Mouse (Mus musculus): ENCODE data around the gene Med24.

Med24 gene

DNA sequence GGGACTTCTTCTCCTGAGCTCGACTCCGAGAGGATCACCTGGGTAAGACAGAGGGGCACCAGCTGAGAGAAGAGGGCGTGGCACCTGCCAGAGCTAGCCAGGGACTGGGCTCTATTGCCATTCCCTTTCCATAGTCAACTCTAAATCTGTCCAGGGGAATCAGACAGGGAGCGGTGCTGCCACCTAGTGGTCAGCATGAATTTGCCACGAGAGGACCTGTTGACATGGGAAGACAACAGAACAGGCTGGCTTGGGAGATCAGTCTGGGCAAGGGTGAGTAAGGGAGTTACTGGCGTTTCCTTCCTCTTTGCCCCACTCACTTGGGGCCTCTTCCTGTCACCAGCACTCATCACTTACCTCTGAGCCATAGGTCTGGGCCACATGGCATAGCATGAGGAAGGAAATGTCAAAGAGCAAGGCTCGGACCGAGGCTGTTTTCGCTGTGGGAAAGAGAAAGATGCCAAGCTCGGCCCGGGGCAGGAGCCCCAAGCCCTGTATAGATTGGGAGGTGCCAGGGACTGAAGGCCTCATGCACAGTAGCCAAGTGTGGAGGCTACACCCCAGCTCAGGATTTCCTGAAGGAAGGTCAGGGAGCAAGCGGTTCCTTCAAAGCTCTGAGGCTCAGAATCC is 18.7 kb downstream of the Med24 start:
- no peaks in the 10 kb centered on the region for H3K9me3 ChIP-seq (ENCODE audit: low read length)
- peaks cover 96% of the 10 kb centered on the region for H3K36me3 ChIP-seq (ENCODE audit: insufficient read depth, low read length)
- no peak overlapping the region for H3K4me3 ChIP-seq (replicated peaks; ENCODE audit: low read length)
- H3K4me1 ChIP-seq (replicated peaks; ENCODE audit: low read depth, low read length) = peaks cover 75% of the 10 kb centered on the region
- no peaks in the 10 kb centered on the region for H3K27me3 ChIP-seq (ENCODE audit: insufficient read depth, low read length)
- TF ChIP-seq CTCF (conservative IDR thresholded peaks at IDR 0.05; ENCODE audit: low read length) = peak; percentile 97
- no peak for TF ChIP-seq POU5F1 (IDR thresholded peaks at IDR 0.05; ENCODE audit: borderline replicate concordance, low read length)

DNA sequence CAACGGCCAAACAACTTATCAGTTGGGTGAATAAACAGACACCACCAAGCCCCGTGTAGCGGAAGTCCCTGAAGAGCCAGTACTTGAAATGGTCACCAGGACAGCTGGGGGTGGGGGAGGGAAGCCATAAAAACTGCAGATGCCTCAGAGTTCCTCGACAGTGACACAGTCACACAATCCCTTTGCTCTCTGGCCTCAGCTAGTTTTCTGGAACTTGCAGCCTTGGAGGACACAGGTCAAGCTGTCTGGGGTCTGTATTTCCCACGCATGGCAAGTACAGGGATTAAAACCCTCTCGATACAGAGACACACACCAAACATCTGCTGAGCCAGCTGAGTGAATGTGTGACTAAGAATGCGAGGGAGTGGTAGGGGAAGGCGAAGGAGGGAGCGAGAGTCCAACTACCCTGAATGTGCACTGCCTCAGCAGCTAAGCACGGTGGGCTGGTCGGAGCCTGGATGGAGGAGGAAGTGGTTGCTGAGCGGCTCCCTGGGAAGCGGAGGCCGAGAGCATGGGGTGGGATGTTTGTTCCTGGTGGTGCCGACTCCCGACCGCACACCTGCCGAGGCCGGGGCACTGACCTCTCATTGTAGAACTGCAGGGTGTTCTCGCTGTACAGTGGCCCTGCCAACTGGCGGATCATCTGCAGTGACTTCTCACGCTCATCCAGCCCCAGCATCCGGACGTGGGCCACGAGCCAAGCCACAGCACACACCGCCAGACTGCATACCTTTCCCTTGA is 20.1 kb downstream of the Med24 start:
- Histone ChIP-seq H3K27me3 (ENCODE audit: insufficient read depth, low read length) (no peaks in the 10 kb centered on the region), H3K36me3 (ENCODE audit: insufficient read depth, low read length) (peaks cover 96% of the 10 kb centered on the region), H3K9me3 (ENCODE audit: low read length) (no peaks in the 10 kb centered on the region), H3K4me1 (replicated peaks; ENCODE audit: low read depth, low read length) (peaks cover 77% of the 10 kb centered on the region), H3K4me3 (replicated peaks; ENCODE audit: low read length) (peak overlapping the region; percentile 26; the same call in 1 of the 2 replicates)
- TF ChIP-seq POU5F1 (IDR thresholded peaks at IDR 0.05; ENCODE audit: borderline replicate concordance, low read length) = no peak
- TF ChIP-seq CTCF (conservative IDR thresholded peaks at IDR 0.05; ENCODE audit: low read length) = no peak
- TF ChIP-seq NANOG (IDR thresholded peaks at IDR 0.05; ENCODE audit: borderline replicate concordance, low read length) = no peak

- H3K9me3 ChIP-seq (ENCODE audit: low read length) = no peaks in the 10 kb centered on the region
- 0 out of 2 replicates have a peak overlapping the region, but pooled peaks have one; percentile 20 for H3K4me3 ChIP-seq (replicated peaks; ENCODE audit: low read length)
- TF ChIP-seq NANOG (IDR thresholded peaks at IDR 0.05; ENCODE audit: borderline replicate concordance, low read length) (no peak), POU5F1 (IDR thresholded peaks at IDR 0.05; ENCODE audit: borderline replicate concordance, low read length) (no peak), CTCF (conservative IDR thresholded peaks at IDR 0.05; ENCODE audit: low read length) (no peak)
These were observed 20.8 kb downstream of the Med24 start for GRCm38 (mm10) chr11:98708282-98708956.

DNA sequence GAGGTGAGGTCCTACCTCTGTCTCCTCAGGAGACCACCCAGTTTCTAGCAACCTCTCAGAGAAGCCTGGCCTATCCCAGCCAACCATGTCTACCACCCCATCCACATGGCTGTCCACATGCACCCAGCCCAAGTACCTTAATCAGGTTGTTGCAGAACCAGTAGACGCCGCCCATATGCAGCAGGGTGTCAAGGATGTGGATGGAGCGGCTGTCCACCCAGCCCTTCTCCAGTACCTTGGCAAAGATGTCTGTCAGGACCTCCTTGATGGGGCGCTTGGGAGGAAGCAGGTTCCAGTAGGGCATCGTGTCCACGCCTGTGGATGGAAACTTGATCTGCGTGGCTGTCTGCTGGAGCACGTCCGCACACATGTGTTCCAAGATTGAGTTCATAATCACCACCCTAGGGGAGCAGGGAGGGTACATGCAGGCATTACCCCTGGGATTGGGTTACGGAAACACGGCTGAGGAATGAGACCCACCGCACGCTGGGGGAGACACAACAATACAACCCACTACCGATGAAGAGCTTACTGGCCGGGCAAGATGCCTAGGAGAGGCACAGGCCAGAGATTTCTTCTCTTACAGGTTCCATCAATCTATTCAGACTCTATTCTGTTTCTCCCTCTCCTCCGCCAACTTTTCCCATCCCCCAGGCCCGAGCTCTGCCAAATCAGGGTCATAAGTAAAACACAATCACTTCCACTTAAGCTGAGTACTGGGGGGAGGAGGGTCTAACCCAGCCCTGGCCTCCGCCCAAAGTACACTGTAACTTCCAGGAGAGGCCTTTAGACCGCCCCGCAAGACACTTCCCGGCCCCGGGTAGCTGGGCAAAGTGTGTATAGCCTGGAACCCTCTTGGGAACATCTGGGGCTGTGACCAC is 21.6 kb downstream of the Med24 start:
- Histone ChIP-seq H3K4me1 (replicated peaks; ENCODE audit: low read depth, low read length) (peaks cover 69% of the 10 kb centered on the region), H3K4me3 (replicated peaks; ENCODE audit: low read length) (0 out of 2 replicates have a peak overlapping the region, but pooled peaks have one; percentile 20)
- no peak for TF ChIP-seq POU5F1 (IDR thresholded peaks at IDR 0.05; ENCODE audit: borderline replicate concordance, low read length)
- TF ChIP-seq NANOG (IDR thresholded peaks at IDR 0.05; ENCODE audit: borderline replicate concordance, low read length) = no peak
- TF ChIP-seq CTCF (conservative IDR thresholded peaks at IDR 0.05; ENCODE audit: low read length) = no peak

More at GRCm38 (mm10) chr11:98708282-98708956, 20.8 kb downstream of the Med24 start:
- Histone ChIP-seq H3K36me3 (ENCODE audit: insufficient read depth, low read length) (peaks cover 93% of the 10 kb centered on the region), H3K27me3 (ENCODE audit: insufficient read depth, low read length) (no peaks in the 10 kb centered on the region), H3K4me1 (replicated peaks; ENCODE audit: low read depth, low read length) (peaks cover 76% of the 10 kb centered on the region)

GRCm38 (mm10) chr11:98705021-98705420 is 24.2 kb downstream of the Med24 start:
- Histone ChIP-seq H3K27me3 (ENCODE audit: insufficient read depth, low read length) (peaks cover 18% of the 10 kb centered on the region), H3K9me3 (ENCODE audit: low read length) (no peaks in the 10 kb centered on the region), H3K4me3 (replicated peaks; ENCODE audit: low read length) (no peak overlapping the region), H3K4me1 (replicated peaks; ENCODE audit: low read depth, low read length) (peaks cover 67% of the 10 kb centered on the region), H3K36me3 (ENCODE audit: insufficient read depth, low read length) (peaks cover 63% of the 10 kb centered on the region)
- TF ChIP-seq POU5F1 (IDR thresholded peaks at IDR 0.05; ENCODE audit: borderline replicate concordance, low read length) = no peak
- TF ChIP-seq CTCF (conservative IDR thresholded peaks at IDR 0.05; ENCODE audit: low read length) = no peak
- TF ChIP-seq NANOG (IDR thresholded peaks at IDR 0.05; ENCODE audit: borderline replicate concordance, low read length) = no peak

More for the DNA sequence above, 21.6 kb downstream of the Med24 start:
- Histone ChIP-seq H3K9me3 (ENCODE audit: low read length) (no peaks in the 10 kb centered on the region), H3K27me3 (ENCODE audit: insufficient read depth, low read length) (no peaks in the 10 kb centered on the region), H3K36me3 (ENCODE audit: insufficient read depth, low read length) (peaks cover 86% of the 10 kb centered on the region)

GRCm38 (mm10) chr11:98702323-98702722 is 26.9 kb downstream of the Med24 start:
- Histone ChIP-seq H3K9me3 (ENCODE audit: low read length) (no peaks in the 10 kb centered on the region), H3K4me1 (replicated peaks; ENCODE audit: low read depth, low read length) (peaks cover 41% of the 10 kb centered on the region), H3K27me3 (ENCODE audit: insufficient read depth, low read length) (peaks cover 18% of the 10 kb centered on the region), H3K36me3 (ENCODE audit: insufficient read depth, low read length) (peaks cover 37% of the 10 kb centered on the region), H3K4me3 (replicated peaks; ENCODE audit: low read length) (no peak overlapping the region)
- TF ChIP-seq NANOG (IDR thresholded peaks at IDR 0.05; ENCODE audit: borderline replicate concordance, low read length) (no peak), POU5F1 (IDR thresholded peaks at IDR 0.05; ENCODE audit: borderline replicate concordance, low read length) (no peak), CTCF (conservative IDR thresholded peaks at IDR 0.05; ENCODE audit: low read length) (no peak)

DNA sequence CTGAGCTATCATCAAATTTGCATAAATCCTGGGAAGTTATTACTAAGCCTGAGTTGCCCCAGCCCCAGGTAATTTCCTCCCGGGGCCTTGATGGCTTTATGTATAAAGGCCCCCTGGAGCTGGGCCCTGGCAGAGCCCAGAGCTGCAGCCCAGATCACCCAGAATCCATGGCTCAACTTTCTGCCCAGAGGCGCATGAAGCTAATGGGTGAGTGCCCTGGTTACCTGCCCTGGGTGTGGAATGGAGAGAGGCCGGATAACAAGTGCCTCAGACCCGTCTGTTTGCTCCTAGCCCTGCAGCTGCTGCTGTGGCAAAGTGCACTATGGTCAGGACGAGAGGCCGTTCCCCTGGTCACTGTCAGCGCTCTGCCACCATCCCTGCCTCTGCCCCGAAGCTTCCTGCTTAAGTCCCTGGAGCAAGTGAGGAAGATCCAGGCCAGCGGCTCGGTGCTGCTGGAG is 28.0 kb downstream of the Med24 start, which contains the start of gene Csf3:
Csf3 (plus strand) TSS at position 51 of the 458 bp plus-strand sequence.
- H3K36me3 ChIP-seq (ENCODE audit: insufficient read depth, low read length) = peaks cover 37% of the 10 kb centered on the region
- TF ChIP-seq NANOG (IDR thresholded peaks at IDR 0.05; ENCODE audit: borderline replicate concordance, low read length) (no peak), CTCF (conservative IDR thresholded peaks at IDR 0.05; ENCODE audit: low read length) (no peak), POU5F1 (IDR thresholded peaks at IDR 0.05; ENCODE audit: borderline replicate concordance, low read length) (no peak)
- H3K27me3 ChIP-seq (ENCODE audit: insufficient read depth, low read length) = peaks cover 18% of the 10 kb centered on the region
- H3K4me1 ChIP-seq (replicated peaks; ENCODE audit: low read depth, low read length) = peaks cover 48% of the 10 kb centered on the region
- H3K9me3 ChIP-seq (ENCODE audit: low read length) = no peaks in the 10 kb centered on the region
- H3K4me3 ChIP-seq (replicated peaks; ENCODE audit: low read length) = no peak within 1 kb of the TSS

All from E14TG2a.4 (cell line).